In the genomic region with DNA sequence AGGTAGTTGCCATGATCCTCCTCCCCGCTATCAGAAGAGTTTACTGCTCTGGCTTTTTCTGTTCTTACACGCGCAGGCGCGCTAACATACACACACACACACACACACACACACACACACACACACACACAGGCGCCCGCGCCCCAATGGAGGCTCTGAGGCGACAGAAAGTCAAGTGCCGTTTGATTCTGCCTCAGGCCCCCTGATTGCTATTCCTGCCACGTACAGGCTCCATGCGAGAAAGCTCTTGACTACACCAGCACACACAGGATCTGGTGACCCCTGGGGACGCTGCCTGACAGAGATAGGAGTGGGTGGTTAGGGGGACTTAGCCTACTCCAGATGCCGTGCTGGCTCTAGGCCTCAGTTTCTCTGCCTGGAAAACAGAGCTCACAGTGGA, we compare ENCODE assay signal across 9 mouse cellular contexts. TPM values are rescaled to one million over a fixed set of nuclear protein-coding genes. Genes with fewer than 3 reads are reported as not detected.
DNase-seq lines count a peak whose midpoint lies in the region; ATAC-seq and TF ChIP-seq lines count a peak whose summit lies in the region.
"Had no signal": no experiment of that assay in that cellular context is flagged by ENCODE, and none has a peak within 500 bp of the region (broad histone marks: within the 10 kb centered on the region; RNA-seq: fewer than 3 reads in every experiment).

No protein-coding gene starts in this region.

- peaks cover 31% of the 10 kb centered on the region for H3K36me3 ChIP-seq in embryonic facial prominence, embryonic 12.5 days
- peaks cover 17% of the 10 kb centered on the region for H3K36me3 ChIP-seq in midbrain, embryonic 16.5 days (ENCODE audit: control insufficient read depth, insufficient read depth, low read length)

- H3K9me3 ChIP-seq in embryonic facial prominence, embryonic 12.5 days, result no peaks in the 10 kb centered on the region
- no peaks in the 10 kb centered on the region for H3K9me3 ChIP-seq in midbrain, embryonic 16.5 days (replicated peaks; ENCODE audit: control insufficient read depth, low read length, poor library complexity, severe bottlenecking)
- H3K9me3 ChIP-seq: G1E had no signal

- TF ChIP-seq CTCF in layer of hippocampus, adult 2 months (conservative IDR thresholded peaks at IDR 0.05), result no peak

- DNase-seq in layer of hippocampus, adult 2 months (ENCODE audit: low spot score in 2 of 2), result no peak
- DNase-seq in layer of hippocampus, adult 8-10 months (ENCODE audit: low spot score in 2 of 2), result no peak
- peak; percentile 33 to 61 for DNase-seq in kidney, adult 8-10 months
- DNase-seq in thymus, postnatal 36 days, result no peak
- no peak for DNase-seq in gastrocnemius, adult 18-20 months (ENCODE audit: low spot score)

- H3K9ac ChIP-seq in embryonic facial prominence, embryonic 12.5 days, result no peak overlapping the region
- peak overlapping the region; percentile 94 for H3K9ac ChIP-seq in midbrain, embryonic 16.5 days (ENCODE audit: low read depth, low read length)

- H3K4me2 ChIP-seq in embryonic facial prominence, embryonic 12.5 days (replicated peaks), result peak overlapping the region; percentile 68; the same call in 1 of the 2 replicates
- H3K4me2 ChIP-seq in midbrain, embryonic 16.5 days (ENCODE audit: low read length), result peak overlapping the region; percentile 97

- ATAC-seq in embryonic facial prominence, embryonic 12.5 days (ENCODE audit: insufficient number of reproducible peaks, insufficient read depth, low FRiP score, low TSS enrichment), result no peak
- peak; percentile 75 for ATAC-seq in midbrain, embryonic 16.5 days
- ATAC-seq in CD4-positive, CD25-positive, alpha-beta regulatory T cell, adult 4 months, result no peak

- peak overlapping the region; percentile 36; the same call in 1 of the 2 replicates for H3K27ac ChIP-seq in layer of hippocampus, adult 2 months
- no peak overlapping the region for H3K27ac ChIP-seq in embryonic facial prominence, embryonic 12.5 days
- H3K27ac ChIP-seq in midbrain, embryonic 16.5 days (ENCODE audit: low read length), result peak overlapping the region; percentile 87

- 44% methylated on average over 14 of the region's 14 CpGs for WGBS in embryonic facial prominence, embryonic 12.5 days
- WGBS in midbrain, embryonic 16.5 days, result 8% methylated on average over 14 of the region's 14 CpGs

- H3K4me3 ChIP-seq in layer of hippocampus, adult 2 months, result no peak overlapping the region
- H3K4me3 ChIP-seq in embryonic facial prominence, embryonic 12.5 days, result peak overlapping the region; percentile 53; the same call in 1 of the 2 replicates
- H3K4me3 ChIP-seq in midbrain, embryonic 16.5 days (ENCODE audit: low read depth, low read length), result peak overlapping the region; percentile 77

- H3K4me1 ChIP-seq in embryonic facial prominence, embryonic 12.5 days, result peaks cover 21% of the 10 kb centered on the region; the same call in 1 of the 2 replicates
- peaks cover 36% of the 10 kb centered on the region for H3K4me1 ChIP-seq in midbrain, embryonic 16.5 days (ENCODE audit: control insufficient read depth, insufficient read depth, low read length)

- 0 out of 2 replicates have a peak, but pooled peaks cover 6% of the 10 kb centered on the region for H3K27me3 ChIP-seq in embryonic facial prominence, embryonic 12.5 days
- no peaks in the 10 kb centered on the region for H3K27me3 ChIP-seq in midbrain, embryonic 16.5 days (ENCODE audit: control insufficient read depth, insufficient read depth, low read depth, low read length)

RNA-seq across cellular contexts. Expression of a gene that starts 0.7 kb away (rescaled TPM):
- total RNA-seq in layer of hippocampus, adult 2 months (2021), result 10 to 100 TPM; 23.7 to 28.4 TPM
- 10 to 100 TPM; 24.3 to 29.0 (median 26.8) TPM for total RNA-seq in layer of hippocampus, adult 8-10 months (2022)
- polyA plus RNA-seq in embryonic facial prominence, embryonic 12.5 days (2016; fragmentation: Nextera tagmentation; extraction: Ambion mirVana), result 41.4 and 46.8 TPM in 2 replicates
- polyA plus RNA-seq in midbrain, embryonic 16.5 days (2015; fragmentation: Nextera tagmentation; extraction: Ambion mirVana), result 185 and 187 TPM in 2 replicates
- not detected for polyA plus RNA-seq in CD4-positive, CD25-positive, alpha-beta regulatory T cell, adult 4 months (2017; shearing (Covaris generic))
- total RNA-seq in gastrocnemius, adult 18-20 months (2021), result under 1 TPM in 1 of 2 experiments, not detected in 1; 0.34 TPM
- total RNA-seq: G1E had no signal

RNA-seq across cellular contexts. Expression of a gene that starts 10.7 kb away (rescaled TPM):
- 10 to 100 TPM; 18.1 to 19.0 TPM for total RNA-seq in layer of hippocampus, adult 2 months (2021)
- 10 to 100 TPM; 16.9 to 19.1 (median 18.9) TPM for total RNA-seq in layer of hippocampus, adult 8-10 months (2022)
- 26.8 and 28.3 TPM in 2 replicates for polyA plus RNA-seq in embryonic facial prominence, embryonic 12.5 days (2016; fragmentation: Nextera tagmentation; extraction: Ambion mirVana)
- 21.2 and 24.6 TPM in 2 replicates for polyA plus RNA-seq in midbrain, embryonic 16.5 days (2015; fragmentation: Nextera tagmentation; extraction: Ambion mirVana)
- polyA plus RNA-seq in CD4-positive, CD25-positive, alpha-beta regulatory T cell, adult 4 months (2017; shearing (Covaris generic)), result 10 to 100 TPM; 28.2 to 43.3 TPM
- 1 to 10 TPM; 7.4 to 8.0 TPM for total RNA-seq in gastrocnemius, adult 18-20 months (2021)

RNA-seq across cellular contexts. Expression of a gene that starts 16.7 kb away (rescaled TPM):
- 10 to 100 TPM; 67.2 to 69.0 TPM for total RNA-seq in layer of hippocampus, adult 2 months (2021)
- 10 to 100 TPM; 68.1 to 83.4 (median 76.2) TPM for total RNA-seq in layer of hippocampus, adult 8-10 months (2022)
- polyA plus RNA-seq in embryonic facial prominence, embryonic 12.5 days (2016; fragmentation: Nextera tagmentation; extraction: Ambion mirVana), result 52.0 and 54.7 TPM in 2 replicates
- 200 and 218 TPM in 2 replicates for polyA plus RNA-seq in midbrain, embryonic 16.5 days (2015; fragmentation: Nextera tagmentation; extraction: Ambion mirVana)
- under 1 TPM in 1 of 2 experiments, not detected in 1; 0.47 TPM for polyA plus RNA-seq in CD4-positive, CD25-positive, alpha-beta regulatory T cell, adult 4 months (2017; shearing (Covaris generic))
- not detected for total RNA-seq in gastrocnemius, adult 18-20 months (2021)
- polyA plus RNA-seq: G1E had no signal

RNA-seq across cellular contexts. Expression of a gene that starts 17.1 kb away (rescaled TPM):
- total RNA-seq in layer of hippocampus, adult 2 months (2021), result 1 to 10 TPM; 1.0 to 1.6 TPM
- total RNA-seq in layer of hippocampus, adult 8-10 months (2022), result 1 to 10 TPM; 1.2 to 3.2 (median 1.8) TPM
- 1.6 and 2.3 TPM in 2 replicates for polyA plus RNA-seq in embryonic facial prominence, embryonic 12.5 days (2016; fragmentation: Nextera tagmentation; extraction: Ambion mirVana)
- polyA plus RNA-seq in midbrain, embryonic 16.5 days (2015; fragmentation: Nextera tagmentation; extraction: Ambion mirVana), result 6.0 and 7.1 TPM in 2 replicates
- 10 to 100 TPM; 48.6 to 79.8 TPM for polyA plus RNA-seq in CD4-positive, CD25-positive, alpha-beta regulatory T cell, adult 4 months (2017; shearing (Covaris generic))
- under 1 TPM; 0.27 to 0.38 TPM for total RNA-seq in gastrocnemius, adult 18-20 months (2021)

RNA-seq across cellular contexts. Expression of a gene that starts 20.3 kb away (rescaled TPM):
- 1 to 10 TPM; 3.5 to 4.0 TPM for total RNA-seq in layer of hippocampus, adult 2 months (2021)
- 1 to 10 TPM; 3.3 to 5.6 (median 3.8) TPM for total RNA-seq in layer of hippocampus, adult 8-10 months (2022)
- polyA plus RNA-seq in embryonic facial prominence, embryonic 12.5 days (2016; fragmentation: Nextera tagmentation; extraction: Ambion mirVana), result 4.9 and 6.2 TPM in 2 replicates
- polyA plus RNA-seq in midbrain, embryonic 16.5 days (2015; fragmentation: Nextera tagmentation; extraction: Ambion mirVana), result 10.1 and 11.2 TPM in 2 replicates
- 10 to 100 TPM; 14.3 to 16.2 TPM for polyA plus RNA-seq in CD4-positive, CD25-positive, alpha-beta regulatory T cell, adult 4 months (2017; shearing (Covaris generic))
- 1 to 10 TPM; 3.0 to 3.2 TPM for total RNA-seq in gastrocnemius, adult 18-20 months (2021)

Comparison
In these comparisons a context has a peak if more than half of its experiments do, and no peak if none do; other contexts are left out.
1. DNase-seq: peak in kidney, adult 8-10 months (2 of 2); none in layer of hippocampus, adult 2 months (0 of 2), layer of hippocampus, adult 8-10 months (0 of 2), thymus, postnatal 36 days (0 of 2) and gastrocnemius, adult 18-20 months (single experiment).
2. RNA of a gene that starts 0.7 kb away (total RNA-seq): 23.7 to 28.4 TPM in layer of hippocampus, adult 2 months and 24.3 to 29.0 TPM in layer of hippocampus, adult 8-10 months; 0.34 TPM in gastrocnemius, adult 18-20 months; every median in the first group is over 10 times any median in the second.
3. RNA of a gene that starts 16.7 kb away (total RNA-seq): 68.1 to 83.4 TPM in layer of hippocampus, adult 8-10 months and 67.2 to 69.0 TPM in layer of hippocampus, adult 2 months; not detected in gastrocnemius, adult 18-20 months; every median in the first group is over 10 times any median in the second.